Mouse (Mus musculus) stomach, postnatal 0 days (tissue): ENCODE results near the gene Zfp382.

Source experiments
- CTCF ChIP-seq: IDR thresholded peaks from 2 replicates; pipeline ENCODE4 v1.5.1; 2016; ENCODE audit warnings: antibody characterized with exemption, low read depth, mild to moderate bottlenecking, moderate library complexity
- EP300 ChIP-seq: optimal IDR thresholded peaks from 2 replicates; pipeline ENCODE3; 2016; ENCODE audit warnings: antibody characterized with exemption

- TF ChIP-seq EP300 (no peak), CTCF (peak; percentile 34)
Observed at GRCm38 (mm10) chr7:30121308-30122187, at the start of gene Zfp382.
